Mouse (Mus musculus): ENCODE measurements around the gene Vkorc1. TPM values are rescaled to one million over a fixed set of nuclear protein-coding genes. Genes with fewer than 3 reads are reported as not detected.

Vkorc1 gene
- polyA plus RNA-seq, 1 experiment from 2014 or later: 513 TPM

DNA sequence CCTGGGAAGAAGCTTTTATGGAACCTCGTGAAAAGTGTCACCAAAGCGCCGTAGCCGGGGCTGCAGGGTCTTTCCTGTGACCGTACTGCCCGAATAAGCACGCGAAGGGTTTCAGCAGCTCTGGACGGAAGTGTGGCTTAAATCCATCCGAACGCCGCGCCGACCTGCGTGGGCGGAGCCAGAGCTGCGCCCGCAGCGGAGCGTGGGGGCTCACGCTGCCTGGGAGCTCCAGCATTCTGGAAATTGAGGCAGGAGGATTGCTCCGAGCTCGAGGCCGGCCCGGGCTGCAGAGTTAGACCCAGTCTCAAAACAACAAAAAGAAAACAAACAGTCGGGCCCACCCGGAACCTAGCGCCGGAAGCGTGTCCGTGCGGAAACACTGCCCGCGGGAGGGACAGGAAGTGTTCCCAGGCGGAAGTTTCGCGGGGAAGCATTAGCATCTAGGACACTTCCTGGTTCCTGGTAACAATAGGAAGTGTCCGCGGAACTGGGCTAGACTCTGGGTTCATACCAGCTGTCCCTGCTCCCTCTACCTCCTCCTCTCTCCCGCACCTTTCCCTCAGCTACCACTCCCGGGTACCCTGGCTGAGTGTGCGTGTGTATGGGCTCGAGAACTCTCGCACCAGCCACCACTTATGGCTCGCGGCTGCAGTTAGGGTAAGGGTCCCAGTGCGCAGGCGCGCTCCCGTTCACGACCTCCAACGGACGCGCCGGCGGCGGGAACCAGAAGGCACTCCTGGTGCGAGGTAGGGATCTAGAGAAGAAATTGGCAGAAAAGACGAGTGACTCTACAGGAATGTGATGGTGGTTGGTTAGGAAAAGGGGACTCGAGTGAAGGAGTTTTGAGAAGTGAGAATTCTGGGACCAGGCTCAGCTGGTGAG, 18.7 kb downstream of the Vkorc1 start, which contains the start of gene Zfp668:
Gene Zfp668 (minus strand): TSS at position 362 of the 882 bp plus-strand sequence.
- peaks cover 26% of the 10 kb centered on the region for H3K4me1 ChIP-seq (ENCODE audit: insufficient read depth)
- H3K9ac ChIP-seq (replicated peaks): peak within 1 kb of the TSS; percentile 95
- H3K9me3 ChIP-seq (ENCODE audit: low read length): no peaks in the 10 kb centered on the region; the same call in 1 of the 2 replicates
- no peaks in the 10 kb centered on the region for H3K27me3 ChIP-seq (ENCODE audit: insufficient read depth, low read length)
- H3K36me3 ChIP-seq (replicated peaks; ENCODE audit: insufficient read depth, low read length): peaks cover 36% of the 10 kb centered on the region
- TF ChIP-seq EP300 (IDR thresholded peaks at IDR 0.05; ENCODE audit: low read depth) (peak; percentile 66; the same call in 1 of the 2 replicates), CTCF (IDR thresholded peaks at IDR 0.05; ENCODE audit: low read depth) (no peak)
- peak within 1 kb of the TSS; percentile 98 for H3K4me2 ChIP-seq (ENCODE audit: low read depth, low read length)
- under 1% methylated on average over 60 of the region's 60 CpGs for WGBS (ENCODE audit: insufficient replicate concordance)
- peak within 1 kb of the TSS; percentile 99 for H3K4me3 ChIP-seq (ENCODE audit: low read depth, low read length)
- peak within 1 kb of the TSS; percentile 97 for H3K27ac ChIP-seq (ENCODE audit: low read depth)
- DNase-seq (peak; percentile 94), ATAC-seq (peak; percentile 76)

DNA sequence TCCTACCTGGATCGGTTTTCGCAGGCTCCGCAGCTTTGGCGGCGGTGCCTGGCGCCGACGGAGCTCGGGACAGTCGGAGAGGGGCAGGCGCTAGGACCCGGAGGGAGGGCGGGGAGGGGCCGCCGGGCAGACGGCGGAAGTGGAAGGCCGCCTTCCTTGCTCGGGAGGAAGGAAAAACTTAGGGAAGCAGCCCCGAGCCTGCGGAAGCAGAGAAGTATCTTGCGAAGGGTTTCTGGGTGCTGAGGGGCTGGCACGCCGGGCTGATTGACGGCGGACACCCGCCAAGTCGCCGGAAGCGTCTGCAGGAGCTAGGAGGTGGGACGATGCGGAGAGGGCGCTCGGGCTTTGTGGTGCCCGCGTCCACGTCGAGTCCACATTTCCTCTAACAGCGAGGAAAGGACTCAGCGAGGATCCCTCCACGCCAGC, 19.4 kb downstream of the Vkorc1 start, which contains the start of gene Zfp646:
Gene Zfp646 (plus strand): TSS at position 181 of the 426 bp plus-strand sequence.
- TF ChIP-seq EP300 (IDR thresholded peaks at IDR 0.05; ENCODE audit: low read depth) (no peak), CTCF (IDR thresholded peaks at IDR 0.05; ENCODE audit: low read depth) (no peak)
- under 1% methylated on average over 37 of the region's 41 CpGs for WGBS (ENCODE audit: insufficient replicate concordance)
- Histone ChIP-seq H3K27ac (ENCODE audit: low read depth) (peak within 1 kb of the TSS; percentile 97), H3K9ac (replicated peaks) (peak within 1 kb of the TSS; percentile 95), H3K4me1 (ENCODE audit: insufficient read depth) (peaks cover 28% of the 10 kb centered on the region), H3K4me3 (ENCODE audit: low read depth, low read length) (peak within 1 kb of the TSS; percentile 99), H3K36me3 (replicated peaks; ENCODE audit: insufficient read depth, low read length) (peaks cover 30% of the 10 kb centered on the region), H3K9me3 (ENCODE audit: low read length) (no peaks in the 10 kb centered on the region; the same call in 1 of the 2 replicates), H3K4me2 (ENCODE audit: low read depth, low read length) (peak within 1 kb of the TSS; percentile 98), H3K27me3 (ENCODE audit: insufficient read depth, low read length) (no peaks in the 10 kb centered on the region)
- ATAC-seq (peak; percentile 84), DNase-seq (peak; percentile 93)

DNA sequence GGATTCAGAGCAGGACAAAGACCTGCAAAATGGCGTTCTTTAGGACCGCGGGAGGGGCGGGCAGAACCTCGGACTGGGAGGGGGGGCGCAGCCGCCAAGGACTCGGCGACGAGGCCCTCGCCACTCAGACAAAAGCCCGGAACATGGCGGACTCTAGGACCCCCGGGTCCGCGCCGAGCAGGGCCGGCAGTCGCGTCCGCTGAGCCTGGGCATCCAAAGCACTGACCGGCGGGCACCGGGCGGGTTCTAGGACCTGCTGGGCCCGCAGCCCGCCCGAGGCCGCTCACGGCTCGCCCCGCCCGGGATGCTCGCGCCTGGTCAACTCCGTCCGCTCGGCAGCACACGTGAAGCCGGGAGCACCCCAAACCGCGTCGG, 19.8 kb downstream of the Vkorc1 start:
- Histone ChIP-seq H3K9ac (replicated peaks) (peak overlapping the region; percentile 95), H3K27ac (ENCODE audit: low read depth) (peak overlapping the region; percentile 97), H3K27me3 (ENCODE audit: insufficient read depth, low read length) (no peaks in the 10 kb centered on the region), H3K36me3 (replicated peaks; ENCODE audit: insufficient read depth, low read length) (peaks cover 25% of the 10 kb centered on the region), H3K9me3 (ENCODE audit: low read length) (no peaks in the 10 kb centered on the region; the same call in 1 of the 2 replicates), H3K4me2 (ENCODE audit: low read depth, low read length) (peak overlapping the region; percentile 98), H3K4me1 (ENCODE audit: insufficient read depth) (peaks cover 28% of the 10 kb centered on the region), H3K4me3 (ENCODE audit: low read depth, low read length) (peak overlapping the region; percentile 99)
- ATAC-seq (peak; percentile 77), DNase-seq (peak; percentile 91)
- WGBS (ENCODE audit: insufficient replicate concordance): under 1% methylated on average over 40 of the region's 43 CpGs
- TF ChIP-seq CTCF (IDR thresholded peaks at IDR 0.05; ENCODE audit: low read depth) (no peak), EP300 (IDR thresholded peaks at IDR 0.05; ENCODE audit: low read depth) (0 out of 2 replicates have a peak, but pooled peaks have one; percentile 9)

DNA sequence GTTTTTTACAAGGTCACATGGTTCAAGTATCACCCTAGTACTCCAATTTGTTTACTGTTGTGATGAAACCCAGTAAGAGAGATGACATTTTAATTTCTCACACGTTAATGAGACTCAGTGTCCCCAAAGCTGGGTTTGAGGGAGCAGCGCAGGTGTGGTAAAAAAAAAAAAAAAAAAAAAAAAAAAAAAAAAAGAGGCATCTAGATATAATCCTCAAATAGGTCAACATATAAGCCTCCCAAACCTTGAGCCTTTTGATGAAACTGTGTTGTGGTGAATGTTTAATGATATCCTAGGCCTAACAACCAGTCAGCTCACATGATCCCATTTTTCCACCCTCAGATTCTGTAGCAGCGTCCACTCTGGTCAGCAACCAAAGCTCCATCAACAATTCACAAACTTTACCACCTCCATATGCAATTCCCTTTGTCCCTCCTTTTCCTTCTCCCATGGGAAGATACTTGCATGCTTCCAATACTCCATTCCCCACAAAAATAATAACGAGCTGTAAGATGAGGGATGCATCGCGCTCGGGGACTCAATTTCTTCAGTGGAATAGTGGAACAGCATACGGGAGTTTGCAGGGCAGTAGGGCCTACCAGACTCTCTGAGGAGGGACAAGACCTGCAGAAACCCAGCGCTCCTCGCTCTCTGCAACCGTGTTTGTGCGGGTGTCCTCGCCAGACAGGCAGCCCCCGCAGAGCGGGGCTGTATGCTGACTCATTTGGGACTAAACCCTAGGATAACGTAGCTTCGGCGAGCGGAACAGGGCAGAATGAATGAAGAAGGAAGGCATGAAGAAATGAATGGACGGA, 20.4 kb downstream of the Vkorc1 start:
- ATAC-seq (peak; percentile 6; the same call in 1 of the 2 replicates), DNase-seq (no peak)
- Histone ChIP-seq H3K4me2 (ENCODE audit: low read depth, low read length) (peak overlapping the region; percentile 98), H3K27me3 (ENCODE audit: insufficient read depth, low read length) (no peaks in the 10 kb centered on the region), H3K9me3 (ENCODE audit: low read length) (no peaks in the 10 kb centered on the region; the same call in 1 of the 2 replicates), H3K27ac (ENCODE audit: low read depth) (peak overlapping the region; percentile 97), H3K4me1 (ENCODE audit: insufficient read depth) (peaks cover 28% of the 10 kb centered on the region), H3K36me3 (replicated peaks; ENCODE audit: insufficient read depth, low read length) (peaks cover 19% of the 10 kb centered on the region), H3K9ac (replicated peaks) (peak overlapping the region; percentile 95), H3K4me3 (ENCODE audit: low read depth, low read length) (peak overlapping the region; percentile 99)
- WGBS (ENCODE audit: insufficient replicate concordance): 3% methylated on average over 20 of the region's 20 CpGs
- TF ChIP-seq CTCF (IDR thresholded peaks at IDR 0.05; ENCODE audit: low read depth): no peak
- no peak for TF ChIP-seq EP300 (IDR thresholded peaks at IDR 0.05; ENCODE audit: low read depth)

DNA sequence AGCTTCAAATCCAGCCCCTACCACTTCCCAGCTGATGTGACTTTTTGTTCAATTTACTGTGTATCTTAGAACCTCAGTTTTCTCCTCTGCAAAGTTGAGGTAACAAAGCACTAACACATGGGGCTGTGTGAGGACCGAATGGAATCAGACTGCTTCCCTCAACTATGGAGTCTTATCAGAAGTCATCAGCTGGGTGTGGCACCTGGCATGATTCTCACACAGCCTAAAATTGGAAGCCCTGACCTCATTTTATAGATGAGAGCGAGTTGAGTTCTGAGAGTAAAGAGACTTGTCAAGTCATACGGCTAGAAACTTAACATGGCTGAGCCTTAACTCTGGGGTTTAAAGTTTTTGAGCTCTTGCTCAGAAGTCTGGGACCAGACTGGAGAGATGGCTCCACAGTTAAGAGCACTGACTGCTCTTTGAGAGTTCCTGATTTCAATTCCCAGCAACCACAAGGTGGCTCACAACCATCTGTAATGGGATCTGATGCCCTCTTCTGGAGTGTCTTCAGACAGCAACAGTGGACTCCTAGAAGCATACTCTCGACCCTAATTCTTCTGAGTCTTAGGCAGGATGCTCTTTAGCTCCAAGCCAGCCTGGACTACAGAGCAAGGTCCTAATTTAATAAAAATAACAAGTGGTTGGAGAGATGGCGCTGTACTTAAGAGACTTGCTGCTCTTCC, 25.1 kb downstream of the Vkorc1 start:
- no peak for ATAC-seq
- peaks cover 19% of the 10 kb centered on the region for H3K4me1 ChIP-seq (ENCODE audit: insufficient read depth)
- H3K9me3 ChIP-seq (ENCODE audit: low read length): no peaks in the 10 kb centered on the region
- H3K27ac ChIP-seq (ENCODE audit: low read depth): no peak overlapping the region
- TF ChIP-seq EP300 (IDR thresholded peaks at IDR 0.05; ENCODE audit: low read depth) (no peak), CTCF (IDR thresholded peaks at IDR 0.05; ENCODE audit: low read depth) (peak; percentile 55)
- DNase-seq: no peak
- H3K36me3 ChIP-seq (replicated peaks; ENCODE audit: insufficient read depth, low read length): peaks cover 22% of the 10 kb centered on the region
- no peak overlapping the region for H3K4me3 ChIP-seq (ENCODE audit: low read depth, low read length)
- H3K9ac ChIP-seq (replicated peaks): no peak overlapping the region
- WGBS (ENCODE audit: insufficient replicate concordance): 63% methylated on average over 5 of the region's 5 CpGs
- no peaks in the 10 kb centered on the region for H3K27me3 ChIP-seq (ENCODE audit: insufficient read depth, low read length)
- H3K4me2 ChIP-seq (ENCODE audit: low read depth, low read length): no peak overlapping the region

All from liver, postnatal 0 days (tissue).